Mouse (Mus musculus) lung, embryonic 15.5 days (tissue): ENCODE results near the gene Dscam. TPM values are rescaled to one million over a fixed set of nuclear protein-coding genes. Genes with fewer than 3 reads are reported as not detected.

Source experiments
- ATAC-seq: fragments of 200-750 bp; cut with Nextera tagmentation; 2 replicates; pipeline ENCODE4 v1.8.0; 2017; ENCODE audit warnings: moderate number of reproducible peaks, borderline replicate concordance; ENCODE audit not compliant: low FRiP score, low TSS enrichment; ENCODE audit errors: extremely low read depth
- H3K27ac ChIP-seq: fragments of 300-500 bp; sonication (generic); 2 replicates; pipeline ENCODE4 v1.5.1; 2015; ENCODE audit warnings: moderate library complexity, mild to moderate bottlenecking, inconsistent platforms
- H3K27me3 ChIP-seq: fragments of 300-500 bp; sonication (generic); 2 replicates; pipeline ENCODE4 v1.6.1; 2015; ENCODE audit warnings: inconsistent platforms
- H3K36me3 ChIP-seq: fragments of 300-500 bp; sonication (generic); 2 replicates; pipeline ENCODE4 v1.6.1; 2015; ENCODE audit warnings: inconsistent platforms
- H3K4me1 ChIP-seq: fragments of 300-500 bp; sonication (generic); 2 replicates; pipeline ENCODE4 v1.6.1; 2015; ENCODE audit warnings: inconsistent platforms
- H3K4me2 ChIP-seq: fragments of 300-500 bp; sonication (generic); 2 replicates; pipeline ENCODE4 v1.6.1; 2015; ENCODE audit warnings: inconsistent platforms, mild to moderate bottlenecking, moderate library complexity
- H3K4me3 ChIP-seq: fragments of 300-500 bp; sonication (generic); 2 replicates; pipeline ENCODE4 v1.5.1; 2015; ENCODE audit warnings: mild to moderate bottlenecking, inconsistent platforms
- H3K9ac ChIP-seq: fragments of 300-500 bp; sonication (generic); 2 replicates; pipeline ENCODE4 v1.6.1; 2015; ENCODE audit warnings: inconsistent platforms
- H3K9me3 ChIP-seq: fragments of 300-500 bp; sonication (generic); 2 replicates; pipeline ENCODE4 v1.6.1; 2016; ENCODE audit warnings: inconsistent platforms
- WGBS: fragments of 180-500 bp; shearing (Covaris S2); methylation state at CpG from one replicate; pipeline ENCODE4 v1.1.7; 2015; 5-methylcytosine and 5-hydroxymethylcytosine counted together
- polyA plus RNA-seq: library from polyadenylated mRNA; unstranded; fragments of >200 nt; fragmentation: Nextera tagmentation; extraction: Ambion mirVana; gene quantifications from 2 replicates; pipeline ENCODE4 v1.2.1, GENCODE M21; 2015

Dscam gene
- polyA plus RNA-seq, 1 experiment from 2014 or later = not detected

- H3K36me3 ChIP-seq = no peaks in the 10 kb centered on the region
- H3K4me1 ChIP-seq = peaks cover 14% of the 10 kb centered on the region
- no peak overlapping the region for H3K4me2 ChIP-seq
- H3K27ac ChIP-seq = no peak overlapping the region
- H3K4me3 ChIP-seq = no peak overlapping the region
- no peak for ATAC-seq
- no peaks in the 10 kb centered on the region for H3K9me3 ChIP-seq
- 40% methylated on average over 3 of the region's 3 CpGs for WGBS
- no peak overlapping the region for H3K9ac ChIP-seq
- peaks cover 78% of the 10 kb centered on the region for H3K27me3 ChIP-seq
These were observed 1.9 kb downstream of the Dscam start for GRCm38 (mm10) chr16:97168614-97169013.

GRCm38 (mm10) chr16:97168030-97168429 lies 2.5 kb downstream of the Dscam start:
- no peak overlapping the region for H3K9ac ChIP-seq
- peaks cover 14% of the 10 kb centered on the region for H3K4me1 ChIP-seq
- H3K27ac ChIP-seq = no peak overlapping the region
- H3K36me3 ChIP-seq = no peaks in the 10 kb centered on the region
- ATAC-seq = no peak
- WGBS = 82% methylated on average over 1 of the region's 1 CpGs
- H3K9me3 ChIP-seq = no peaks in the 10 kb centered on the region
- peaks cover 73% of the 10 kb centered on the region for H3K27me3 ChIP-seq
- no peak overlapping the region for H3K4me2 ChIP-seq
- H3K4me3 ChIP-seq = no peak overlapping the region

- H3K36me3 ChIP-seq = no peaks in the 10 kb centered on the region
- peak overlapping the region; percentile 62 for H3K4me2 ChIP-seq
- no peak for ATAC-seq
- H3K9ac ChIP-seq = no peak overlapping the region
- H3K4me1 ChIP-seq = peaks cover 14% of the 10 kb centered on the region
- no peaks in the 10 kb centered on the region for H3K9me3 ChIP-seq
- WGBS = 40% methylated on average over 2 of the region's 2 CpGs
- no peak overlapping the region for H3K27ac ChIP-seq
- peaks cover 55% of the 10 kb centered on the region for H3K27me3 ChIP-seq
- no peak overlapping the region for H3K4me3 ChIP-seq
These were observed 4.4 kb downstream of the Dscam start for GRCm38 (mm10) chr16:97166166-97166565.

DNA sequence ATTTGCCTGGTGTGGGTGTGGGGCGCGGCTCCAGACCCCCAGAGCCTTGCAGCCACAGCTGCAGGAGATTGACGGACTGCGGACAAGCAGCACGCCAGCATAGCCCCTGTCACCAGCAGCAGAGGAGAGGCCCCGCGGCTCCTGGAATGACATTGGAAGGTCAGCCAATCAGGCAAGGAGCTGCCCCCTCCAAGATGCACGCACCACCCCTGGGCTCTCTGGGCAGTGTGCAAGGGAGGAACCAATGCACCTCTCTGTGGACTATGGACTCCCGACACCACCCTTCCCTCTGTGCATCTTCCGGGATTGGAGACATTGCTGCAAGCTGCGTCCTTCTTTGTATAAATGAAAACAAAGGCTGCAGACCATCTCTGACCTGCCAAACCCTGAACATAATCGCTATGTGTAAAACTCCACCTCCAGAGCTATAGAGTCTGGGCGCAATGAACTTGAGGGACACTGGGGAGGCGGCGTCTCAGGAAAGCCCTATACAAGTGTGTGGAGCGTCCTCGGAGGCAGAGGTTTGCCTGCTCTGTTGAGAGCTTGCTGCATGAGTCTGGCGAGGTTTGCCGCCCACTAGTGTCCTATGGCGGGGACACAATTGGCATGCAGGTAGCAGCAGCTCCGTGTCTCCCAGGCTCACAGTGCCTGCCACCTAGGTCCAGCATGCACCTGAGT lies 5.0 kb downstream of the Dscam start:
- no peaks in the 10 kb centered on the region for H3K9me3 ChIP-seq
- WGBS = 1% methylated on average over 21 of the region's 21 CpGs
- H3K36me3 ChIP-seq = no peaks in the 10 kb centered on the region
- H3K4me3 ChIP-seq = peak overlapping the region; percentile 28
- peak; percentile 75; the same call in 1 of the 2 replicates for ATAC-seq
- H3K27me3 ChIP-seq = peaks cover 49% of the 10 kb centered on the region
- peaks cover 10% of the 10 kb centered on the region for H3K4me1 ChIP-seq
- H3K4me2 ChIP-seq = peak overlapping the region; percentile 62
- no peak overlapping the region for H3K9ac ChIP-seq
- no peak overlapping the region for H3K27ac ChIP-seq

- 58% methylated on average over 4 of the region's 4 CpGs for WGBS
- H3K9me3 ChIP-seq = no peaks in the 10 kb centered on the region
- H3K27ac ChIP-seq = no peak overlapping the region
- ATAC-seq = no peak
- H3K4me3 ChIP-seq = no peak overlapping the region
- H3K27me3 ChIP-seq = no peaks in the 10 kb centered on the region
- no peak overlapping the region for H3K4me2 ChIP-seq
- H3K4me1 ChIP-seq = no peaks in the 10 kb centered on the region
- H3K9ac ChIP-seq = no peak overlapping the region
- no peaks in the 10 kb centered on the region for H3K36me3 ChIP-seq
These were observed 12.3 kb downstream of the Dscam start for GRCm38 (mm10) chr16:97158279-97158678.

- Histone ChIP-seq H3K9ac (no peak overlapping the region), H3K27ac (no peak overlapping the region), H3K4me2 (no peak overlapping the region), H3K9me3 (no peaks in the 10 kb centered on the region), H3K27me3 (no peaks in the 10 kb centered on the region), H3K4me3 (no peak overlapping the region), H3K4me1 (no peaks in the 10 kb centered on the region), H3K36me3 (no peaks in the 10 kb centered on the region)
- no peak for ATAC-seq
- WGBS = 75% methylated on average over 12 of the region's 12 CpGs
These were observed 25.9 kb downstream of the Dscam start for GRCm38 (mm10) chr16:97144544-97145194.

DNA sequence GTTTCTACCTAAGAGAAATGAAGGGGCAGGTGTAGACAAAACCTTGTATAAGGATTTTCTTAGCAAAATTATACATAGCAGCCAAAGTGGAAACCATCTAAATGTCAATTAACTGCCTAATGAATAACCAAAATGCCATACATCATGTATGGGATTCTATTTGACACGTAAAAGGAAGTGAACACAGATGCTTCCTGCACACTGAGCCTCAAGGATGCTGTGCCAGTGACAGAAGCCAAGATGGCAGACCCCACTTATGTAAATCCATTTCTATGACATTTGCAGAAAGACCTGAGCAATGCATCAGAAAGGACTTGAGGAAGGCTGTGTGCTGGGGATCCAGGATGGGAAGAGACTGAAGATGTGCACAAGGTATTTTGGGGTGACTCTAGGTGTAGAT lies 28.6 kb downstream of the Dscam start:
- Histone ChIP-seq H3K4me1 (no peaks in the 10 kb centered on the region), H3K9ac (no peak overlapping the region), H3K36me3 (no peaks in the 10 kb centered on the region), H3K27me3 (no peaks in the 10 kb centered on the region), H3K4me2 (no peak overlapping the region), H3K4me3 (no peak overlapping the region), H3K27ac (no peak overlapping the region), H3K9me3 (no peaks in the 10 kb centered on the region)
- 82% methylated on average over 1 of the region's 1 CpGs for WGBS
- ATAC-seq = no peak

DNA sequence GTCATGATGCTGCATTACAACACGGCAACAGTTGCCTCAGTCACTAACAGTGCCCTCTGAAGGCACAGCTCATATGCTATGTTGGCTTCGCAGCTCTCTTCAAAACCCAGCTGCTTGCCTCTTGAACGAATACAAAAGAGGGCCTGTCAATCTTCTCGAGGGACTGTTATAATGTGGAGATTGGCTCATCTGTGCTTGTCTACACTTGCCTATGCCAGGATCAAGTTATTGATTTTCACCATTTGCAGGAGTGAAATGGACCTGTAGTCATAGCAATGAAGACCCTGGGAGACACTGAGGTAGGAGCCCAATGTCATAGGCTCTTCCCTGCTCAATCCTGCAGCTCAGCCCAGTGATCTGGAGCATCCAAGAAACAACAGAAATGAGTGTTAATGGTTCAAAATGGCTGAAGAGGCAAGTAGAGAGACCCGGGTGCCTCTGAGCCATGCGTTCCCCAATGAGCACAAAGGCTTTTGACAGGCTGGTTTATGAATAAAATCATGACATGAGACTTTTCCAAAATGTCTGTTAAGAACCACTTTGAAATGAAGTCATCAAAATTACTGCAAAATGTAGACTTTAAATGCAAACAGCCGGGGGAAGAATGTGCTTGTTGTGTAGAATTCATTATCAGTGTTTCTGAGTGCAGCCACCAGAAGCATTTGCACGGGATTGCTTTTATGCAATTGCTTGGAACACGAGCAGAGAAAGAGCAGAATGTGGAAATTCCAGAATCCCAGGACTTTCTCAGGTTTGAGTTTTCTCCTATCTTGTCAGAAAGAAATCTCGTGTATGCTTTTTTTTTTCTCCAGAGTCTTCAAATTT lies 35.3 kb downstream of the Dscam start:
- 72% methylated on average over 10 of the region's 10 CpGs for WGBS
- H3K27me3 ChIP-seq = no peaks in the 10 kb centered on the region

DNA sequence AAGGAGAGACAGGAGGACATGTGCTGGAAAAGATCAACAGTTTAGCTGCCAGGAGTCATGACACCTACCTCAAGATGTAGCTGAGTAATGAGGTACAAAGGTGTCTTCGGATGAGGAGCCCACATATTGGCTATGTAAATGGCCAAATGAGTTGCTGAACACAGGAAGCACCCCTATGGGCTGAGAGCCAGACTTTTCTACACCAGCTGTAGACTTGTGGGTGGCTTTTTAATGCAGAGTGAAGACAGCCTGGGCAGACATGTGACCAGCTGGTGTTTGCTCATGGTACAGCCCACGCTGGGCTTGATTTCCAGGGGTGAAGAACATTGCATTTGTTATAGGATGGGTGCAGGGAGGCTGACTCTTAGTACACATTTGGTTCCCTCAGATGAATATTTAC lies 43.3 kb downstream of the Dscam start:
- Histone ChIP-seq H3K4me1 (no peaks in the 10 kb centered on the region), H3K9ac (no peak overlapping the region), H3K4me3 (no peak overlapping the region), H3K9me3 (no peaks in the 10 kb centered on the region), H3K4me2 (no peak overlapping the region), H3K27me3 (no peaks in the 10 kb centered on the region), H3K27ac (no peak overlapping the region), H3K36me3 (no peaks in the 10 kb centered on the region)
- no peak for ATAC-seq
- WGBS = 60% methylated on average over 2 of the region's 2 CpGs

More for the DNA sequence above, 35.3 kb downstream of the Dscam start:
- no peak overlapping the region for H3K4me3 ChIP-seq
- no peak overlapping the region for H3K27ac ChIP-seq
- no peak overlapping the region for H3K9ac ChIP-seq
- H3K36me3 ChIP-seq = no peaks in the 10 kb centered on the region
- no peaks in the 10 kb centered on the region for H3K4me1 ChIP-seq
- no peak for ATAC-seq
- H3K4me2 ChIP-seq = no peak overlapping the region
- no peaks in the 10 kb centered on the region for H3K9me3 ChIP-seq

DNA sequence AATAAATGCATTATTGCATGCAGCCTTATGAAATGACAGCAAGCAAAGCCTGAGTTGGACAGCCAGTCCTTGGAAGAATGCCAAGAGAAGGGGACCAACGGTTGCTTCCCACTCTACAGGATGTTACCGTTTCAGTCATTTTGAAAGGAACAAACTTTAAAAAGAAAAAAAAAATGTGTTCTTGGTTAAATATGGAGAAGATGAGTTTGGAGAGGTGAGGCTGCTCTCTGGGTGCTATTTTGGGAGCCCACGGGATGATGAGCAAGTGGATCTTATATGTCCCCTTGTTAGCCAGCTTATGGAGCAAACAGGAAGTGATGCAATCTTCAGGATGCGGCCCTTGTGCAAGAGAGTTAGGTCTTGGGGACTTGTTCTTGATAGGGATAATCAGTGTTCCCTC lies 60.5 kb downstream of the Dscam start:
- no peaks in the 10 kb centered on the region for H3K4me1 ChIP-seq
- 52% methylated on average over 4 of the region's 4 CpGs for WGBS

GRCm38 (mm10) chr16:97105266-97105665 lies 65.3 kb downstream of the Dscam start:
- no peaks in the 10 kb centered on the region for H3K36me3 ChIP-seq
- H3K27me3 ChIP-seq = no peaks in the 10 kb centered on the region
- WGBS = 62% methylated on average over 2 of the region's 2 CpGs
- no peak overlapping the region for H3K9ac ChIP-seq
- H3K4me1 ChIP-seq = no peaks in the 10 kb centered on the region
- no peaks in the 10 kb centered on the region for H3K9me3 ChIP-seq
- H3K4me2 ChIP-seq = no peak overlapping the region
- H3K27ac ChIP-seq = no peak overlapping the region
- ATAC-seq = no peak
- H3K4me3 ChIP-seq = no peak overlapping the region

More for the DNA sequence above, 60.5 kb downstream of the Dscam start:
- H3K4me2 ChIP-seq = no peak overlapping the region
- no peaks in the 10 kb centered on the region for H3K36me3 ChIP-seq
- H3K9me3 ChIP-seq = no peaks in the 10 kb centered on the region
- no peaks in the 10 kb centered on the region for H3K27me3 ChIP-seq
- H3K9ac ChIP-seq = no peak overlapping the region
- no peak overlapping the region for H3K4me3 ChIP-seq
- no peak overlapping the region for H3K27ac ChIP-seq
- ATAC-seq = no peak

DNA sequence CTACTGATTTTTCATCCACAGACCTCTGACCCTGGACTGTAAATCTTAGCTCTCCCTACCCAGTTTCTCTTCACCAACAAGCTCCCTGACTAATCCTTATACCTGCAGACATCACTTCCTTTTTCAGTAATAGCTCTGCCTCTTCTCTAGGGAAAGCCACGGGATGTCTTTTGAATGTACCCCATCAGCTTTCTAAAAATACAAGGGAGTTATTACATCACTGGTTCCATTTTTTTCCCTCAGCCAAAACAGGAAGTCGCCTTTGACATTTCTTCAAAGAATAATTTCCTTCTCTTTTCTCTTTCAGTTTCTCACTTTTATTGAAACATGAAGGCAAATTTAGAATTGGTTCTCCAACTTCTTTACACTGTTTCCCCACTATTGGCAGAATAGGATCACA lies 67.5 kb downstream of the Dscam start:
- Histone ChIP-seq H3K4me2 (no peak overlapping the region), H3K9ac (no peak overlapping the region), H3K4me1 (no peaks in the 10 kb centered on the region), H3K27ac (no peak overlapping the region), H3K4me3 (no peak overlapping the region), H3K36me3 (no peaks in the 10 kb centered on the region), H3K9me3 (no peaks in the 10 kb centered on the region), H3K27me3 (no peaks in the 10 kb centered on the region)
- WGBS = 50% methylated on average over 2 of the region's 2 CpGs
- ATAC-seq = no peak
